Comparison of ENCODE assay signal across 8 mouse cellular contexts in genomic region chr12:14152426-14152825, GRCm38 (mm10). TPM values are rescaled to one million over a fixed set of nuclear protein-coding genes. Genes with fewer than 3 reads are reported as not detected.
DNase-seq lines count a peak whose midpoint lies in the region; ATAC-seq and TF ChIP-seq lines count a peak whose summit lies in the region.

No protein-coding gene starts in this region.

- no peak for TF ChIP-seq CTCF in liver, postnatal 0 days (IDR thresholded peaks at IDR 0.05; ENCODE audit: low read depth)

- peak; percentile 24 for DNase-seq in ovary, postnatal 36 days (ENCODE audit: low spot score)
- DNase-seq in ovary, postnatal 14 days (ENCODE audit: low spot score) = no peak
- peak; percentile 34 for DNase-seq in forebrain, embryonic 10.5 days (ENCODE audit: extremely low spot score, low spot score)
- DNase-seq in heart, postnatal 4 days = peak; percentile 32
- DNase-seq in layer of hippocampus, adult 8-10 months (ENCODE audit: low spot score in 2 of 2) = peak; percentile 34 to 43
- peak; percentile 21 for DNase-seq in liver, postnatal 0 days
- DNase-seq in right cerebral cortex, postnatal 14 days = peak; percentile 30
- no peak for DNase-seq in thymus, postnatal 36 days

- no peak for ATAC-seq in liver, postnatal 0 days

- peak overlapping the region; percentile 65; the same call in 1 of the 2 replicates for H3K27ac ChIP-seq in forebrain, embryonic 10.5 days
- H3K27ac ChIP-seq in liver, postnatal 0 days (ENCODE audit: low read depth) = no peak overlapping the region

- H3K27me3 ChIP-seq in forebrain, embryonic 10.5 days (ENCODE audit: poor library complexity, severe bottlenecking) = peaks cover 62% of the 10 kb centered on the region
- peaks cover 30% of the 10 kb centered on the region for H3K27me3 ChIP-seq in liver, postnatal 0 days (ENCODE audit: insufficient read depth, low read length)

- no peak for TF ChIP-seq EP300 in liver, postnatal 0 days (IDR thresholded peaks at IDR 0.05; ENCODE audit: low read depth)

- H3K4me3 ChIP-seq in forebrain, embryonic 10.5 days = peak overlapping the region; percentile 65
- peak overlapping the region; percentile 53 for H3K4me3 ChIP-seq in liver, postnatal 0 days (ENCODE audit: low read depth, low read length)

- WGBS in forebrain, embryonic 10.5 days = under 1% methylated on average over 14 of the region's 14 CpGs
- WGBS in liver, postnatal 0 days (ENCODE audit: insufficient replicate concordance) = under 1% methylated on average over 14 of the region's 14 CpGs

- H3K9me3 ChIP-seq in forebrain, embryonic 10.5 days = no peaks in the 10 kb centered on the region
- H3K9me3 ChIP-seq in liver, postnatal 0 days (ENCODE audit: low read length) = no peaks in the 10 kb centered on the region

- no peak overlapping the region for H3K9ac ChIP-seq in liver, postnatal 0 days (replicated peaks)

- H3K4me2 ChIP-seq in liver, postnatal 0 days (ENCODE audit: low read depth, low read length) = peak overlapping the region; percentile 76

- peaks cover 34% of the 10 kb centered on the region for H3K4me1 ChIP-seq in forebrain, embryonic 10.5 days
- H3K4me1 ChIP-seq in liver, postnatal 0 days (ENCODE audit: insufficient read depth) = peaks cover 4% of the 10 kb centered on the region; the same call in 1 of the 2 replicates

- H3K36me3 ChIP-seq in forebrain, embryonic 10.5 days (replicated peaks) = no peaks in the 10 kb centered on the region
- no peaks in the 10 kb centered on the region for H3K36me3 ChIP-seq in liver, postnatal 0 days (replicated peaks; ENCODE audit: insufficient read depth, low read length)

RNA-seq across cellular contexts. Expression of gene Fam84a, which starts 0.6 kb away (rescaled TPM):
- polyA plus RNA-seq in forebrain, embryonic 10.5 days (2016; fragmentation: Nextera tagmentation; extraction: Ambion mirVana) = 9.3 and 10.8 TPM in 2 replicates
- 1 to 10 TPM; 2.1 to 2.2 TPM for total RNA-seq in heart, postnatal 4 days (2021)
- total RNA-seq in layer of hippocampus, adult 8-10 months (2022) = 10 to 100 TPM; 74.2 to 81.2 (median 77.9) TPM
- 3.1 and 3.5 TPM in 2 replicates for polyA plus RNA-seq in liver, postnatal 0 days (2015; fragmentation: Nextera tagmentation; extraction: Ambion mirVana)

Comparison
In these comparisons a context has a peak if more than half of its experiments do, and no peak if none do; other contexts are left out.
1. DNase-seq: peak in ovary, postnatal 36 days (single experiment), forebrain, embryonic 10.5 days (single experiment), heart, postnatal 4 days (single experiment), layer of hippocampus, adult 8-10 months (2 of 2), liver, postnatal 0 days (single experiment) and right cerebral cortex, postnatal 14 days (single experiment); none in ovary, postnatal 14 days (single experiment) and thymus, postnatal 36 days (0 of 2).
2. RNA of gene Fam84a, which starts 0.6 kb away (total RNA-seq): 74.2 to 81.2 TPM in layer of hippocampus, adult 8-10 months; 2.1 to 2.2 TPM in heart, postnatal 4 days; every median in the first group is over 10 times any median in the second.